Mouse (Mus musculus): ENCODE data around the gene Olfr50.

The Olfr50 gene

GRCm38 (mm10) chr2:36790238-36790637, at the start of gene Olfr50:
Gene Olfr50 (plus strand): TSS chr2:36790538.
- DNase-seq, result no peak

GRCm38 (mm10) chr2:36783976-36784375, 6.4 kb upstream of the Olfr50 start, which contains the start of gene Olfr348:
Gene Olfr348 (plus strand): TSS chr2:36784276.
- no peak for DNase-seq

DNA sequence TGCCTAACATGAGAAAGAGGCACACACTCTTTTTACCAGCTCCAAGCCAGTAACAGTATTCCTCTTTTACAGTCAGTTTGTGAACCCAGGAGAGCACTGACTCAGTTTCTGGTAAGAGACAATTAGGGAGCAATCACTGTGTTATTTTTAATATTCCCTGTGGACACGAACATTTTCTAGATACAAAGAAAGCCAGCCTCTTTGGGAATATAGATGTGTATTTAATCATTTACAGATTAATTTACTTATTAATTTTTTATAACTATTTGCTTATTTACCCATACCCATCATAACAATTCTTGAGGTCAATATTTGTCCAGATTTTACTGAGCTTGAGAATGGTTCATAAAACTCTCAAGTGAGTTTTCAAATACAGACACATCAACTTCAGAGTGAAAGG, 26.6 kb downstream of the Olfr50 start, which contains the start of gene Olfr3:
Gene Olfr3, minus strand, starts transcription at position 101 of the 400 bp plus-strand sequence.
- DNase-seq, result no peak

- DNase-seq, result no peak
These were observed 55.7 kb downstream of the Olfr50 start, which contains the start of gene Olfr350 for GRCm38 (mm10) chr2:36846010-36846409. Gene Olfr350 (plus strand): TSS chr2:36846310.

Data from kidney, postnatal 14 days (tissue).